Mouse (Mus musculus) cortical plate, adult 2 months (tissue): ENCODE data around the gene Olfr768.

Experiments
- CTCF ChIP-seq: fragments of 200-500 bp; IDR thresholded peaks from 2 replicates; pipeline ENCODE4 v1.5.1; 2011; ENCODE audit warnings: mild to moderate bottlenecking, control low read depth, low read length; ENCODE audit not compliant: insufficient read depth; ENCODE audit errors: extremely low read depth
- POLR2A ChIP-seq: fragments of 200-500 bp; IDR thresholded peaks from 2 replicates; pipeline ENCODE4 v1.6.1; 2011; ENCODE audit warnings: mild to moderate bottlenecking, low read length, control low read depth; ENCODE audit not compliant: insufficient read depth; ENCODE audit errors: extremely low read depth

- TF ChIP-seq CTCF, result no peak
- TF ChIP-seq POLR2A, result no peak
Observed at GRCm38 (mm10) chr10:129117761-129118160, 18.6 kb upstream of the Olfr768 start, which contains the start of gene Olfr769.
